Comparison of ENCODE assay signal across 25 mouse cellular contexts in the genomic region with DNA sequence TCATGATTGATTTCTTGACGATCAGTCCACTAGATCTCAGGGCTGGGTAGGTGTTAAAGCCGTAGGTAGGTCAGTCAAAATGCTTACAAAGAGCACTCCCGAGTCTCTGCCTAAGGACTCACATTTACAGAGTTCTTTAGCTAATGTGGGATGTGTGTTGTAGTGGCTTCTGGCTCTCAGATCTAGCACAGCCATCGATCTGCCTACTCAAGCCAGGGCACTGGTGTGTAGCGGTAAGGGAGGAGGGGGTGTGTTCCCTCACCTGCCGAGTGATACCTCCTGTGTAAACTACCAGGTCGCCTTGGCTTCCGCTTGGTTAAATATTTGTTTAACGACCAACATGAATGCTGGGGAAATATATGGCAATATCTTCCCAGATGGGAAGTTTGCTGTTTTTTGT. TPM values are rescaled to one million over a fixed set of nuclear protein-coding genes. Genes with fewer than 3 reads are reported as not detected.
A peak's percentile ranks its signal among the peaks of the same experiment; 100 is the strongest.
DNase-seq lines count a peak whose midpoint lies in the region; ATAC-seq and TF ChIP-seq lines count a peak whose summit lies in the region.
"Had no signal": no experiment of that assay in that cellular context is flagged by ENCODE, and none has a peak within 500 bp of the region (broad histone marks: within the 10 kb centered on the region; RNA-seq: fewer than 3 reads in every experiment).

No protein-coding gene starts in this region.

- H3K36me3 ChIP-seq in kidney, embryonic 16.5 days (ENCODE audit: insufficient read depth, low read length): no peaks in the 10 kb centered on the region
- no peaks in the 10 kb centered on the region for H3K36me3 ChIP-seq in kidney, embryonic 15.5 days
- H3K36me3 ChIP-seq in lung, embryonic 14.5 days (ENCODE audit: insufficient read depth): no peaks in the 10 kb centered on the region
- no peaks in the 10 kb centered on the region for H3K36me3 ChIP-seq in stomach, embryonic 16.5 days (ENCODE audit: control insufficient read depth, insufficient read depth, low read length)
- H3K36me3 ChIP-seq: embryonic facial prominence, embryonic 13.5 days; embryonic facial prominence, embryonic 15.5 days; forebrain, embryonic 10.5 days; forebrain, embryonic 12.5 days had no signal

- no peak overlapping the region for H3K4me2 ChIP-seq in kidney, embryonic 16.5 days (replicated peaks; ENCODE audit: low read depth, low read length)
- H3K4me2 ChIP-seq in kidney, embryonic 15.5 days: no peak overlapping the region
- no peak overlapping the region for H3K4me2 ChIP-seq in lung, embryonic 14.5 days
- H3K4me2 ChIP-seq in stomach, embryonic 16.5 days (ENCODE audit: low read depth, low read length): no peak overlapping the region
- H3K4me2 ChIP-seq: embryonic facial prominence, embryonic 13.5 days; embryonic facial prominence, embryonic 15.5 days; forebrain, embryonic 12.5 days had no signal

- peak; percentile 77 for DNase-seq in heart, adult 11 months
- no peak for DNase-seq in heart, postnatal 14 days
- DNase-seq in lung, embryonic 14.5 days: peak; percentile 28
- DNase-seq in lung, postnatal 14 days: no peak
- no peak for DNase-seq in natural killer cell, adult 2 months (ENCODE audit: low spot score in 2 of 2)
- DNase-seq: adrenal gland, adult 2 months; adrenal gland, postnatal 10 days; adrenal gland, postnatal 25 days; cerebellum, adult 11 months; cerebellum, adult 18-20 months; cerebellum, adult 8-10 months; cerebellum, postnatal 10 days; cerebellum, postnatal 25 days; embryo, embryonic 11 days had no signal

- H3K4me1 ChIP-seq in kidney, embryonic 16.5 days (ENCODE audit: insufficient read depth, low read length): peaks cover 32% of the 10 kb centered on the region
- H3K4me1 ChIP-seq in kidney, embryonic 15.5 days: peaks cover 32% of the 10 kb centered on the region
- peaks cover 43% of the 10 kb centered on the region for H3K4me1 ChIP-seq in lung, embryonic 14.5 days (ENCODE audit: insufficient read depth)
- peaks cover under 1% of the 10 kb centered on the region; the same call in 1 of the 2 replicates for H3K4me1 ChIP-seq in stomach, embryonic 16.5 days (ENCODE audit: control insufficient read depth, insufficient read depth, low read length)

- H3K27me3 ChIP-seq in kidney, embryonic 16.5 days (ENCODE audit: insufficient read depth, low read length): no peaks in the 10 kb centered on the region
- no peaks in the 10 kb centered on the region for H3K27me3 ChIP-seq in kidney, embryonic 15.5 days
- H3K27me3 ChIP-seq in lung, embryonic 14.5 days (ENCODE audit: insufficient read depth, low read length): no peaks in the 10 kb centered on the region
- no peaks in the 10 kb centered on the region for H3K27me3 ChIP-seq in stomach, embryonic 16.5 days (ENCODE audit: control insufficient read depth, insufficient read depth, low read length)
- H3K27me3 ChIP-seq: embryonic facial prominence, embryonic 15.5 days had no signal

- H3K9me3 ChIP-seq in kidney, embryonic 16.5 days (ENCODE audit: low read length): no peaks in the 10 kb centered on the region
- H3K9me3 ChIP-seq in kidney, embryonic 15.5 days (replicated peaks): no peaks in the 10 kb centered on the region
- H3K9me3 ChIP-seq in lung, embryonic 14.5 days (ENCODE audit: low read depth, low read length): no peaks in the 10 kb centered on the region
- H3K9me3 ChIP-seq in stomach, embryonic 16.5 days (replicated peaks; ENCODE audit: control insufficient read depth, low read length): no peaks in the 10 kb centered on the region
- H3K9me3 ChIP-seq: embryonic facial prominence, embryonic 13.5 days; embryonic facial prominence, embryonic 15.5 days; forebrain, embryonic 10.5 days; forebrain, embryonic 12.5 days had no signal

- H3K9ac ChIP-seq in kidney, embryonic 16.5 days (replicated peaks; ENCODE audit: low read length): no peak overlapping the region
- no peak overlapping the region for H3K9ac ChIP-seq in kidney, embryonic 15.5 days
- no peak overlapping the region for H3K9ac ChIP-seq in lung, embryonic 14.5 days
- H3K9ac ChIP-seq in stomach, embryonic 16.5 days (ENCODE audit: low read length): no peak overlapping the region
- H3K9ac ChIP-seq: embryonic facial prominence, embryonic 13.5 days; embryonic facial prominence, embryonic 15.5 days; forebrain, embryonic 12.5 days had no signal

- TF ChIP-seq CTCF in lung, embryonic 14.5 days (IDR thresholded peaks at IDR 0.05; ENCODE audit: low read depth): no peak

- peak; percentile 65; the same call in 1 of the 2 replicates for ATAC-seq in kidney, embryonic 16.5 days (ENCODE audit: low FRiP score, low TSS enrichment)
- ATAC-seq in kidney, embryonic 15.5 days (replicated peaks; ENCODE audit: low FRiP score): no peak
- no peak for ATAC-seq in lung, embryonic 14.5 days (ENCODE audit: insufficient read depth)
- peak; percentile 47; the same call in 1 of the 2 replicates for ATAC-seq in stomach, embryonic 16.5 days (ENCODE audit: insufficient read depth, low FRiP score)
- ATAC-seq: forebrain, embryonic 14.5 days; forebrain, embryonic 16.5 days had no signal

- no peak overlapping the region for H3K4me3 ChIP-seq in kidney, embryonic 16.5 days (ENCODE audit: low read length)
- H3K4me3 ChIP-seq in kidney, embryonic 15.5 days (replicated peaks): no peak overlapping the region
- no peak overlapping the region for H3K4me3 ChIP-seq in lung, embryonic 14.5 days (ENCODE audit: low read depth, low read length)
- no peak overlapping the region for H3K4me3 ChIP-seq in stomach, embryonic 16.5 days (replicated peaks; ENCODE audit: low read length)
- H3K4me3 ChIP-seq: embryonic facial prominence, embryonic 13.5 days; embryonic facial prominence, embryonic 15.5 days; erythroblast, embryonic 14.5 days; forebrain, embryonic 10.5 days; forebrain, embryonic 12.5 days had no signal

- intact Hi-C loops in heart, postnatal 14 days (cut with DNase I): no loop called here

- WGBS in kidney, embryonic 16.5 days: 55% methylated on average over 9 of the region's 9 CpGs
- 62% methylated on average over 9 of the region's 9 CpGs for WGBS in kidney, embryonic 15.5 days
- WGBS in lung, embryonic 14.5 days: 57% methylated on average over 9 of the region's 9 CpGs
- WGBS in stomach, embryonic 16.5 days: 56% methylated on average over 9 of the region's 9 CpGs

- no peak overlapping the region for H3K27ac ChIP-seq in kidney, embryonic 16.5 days (ENCODE audit: low read length)
- no peak overlapping the region for H3K27ac ChIP-seq in kidney, embryonic 15.5 days
- H3K27ac ChIP-seq in lung, embryonic 14.5 days (ENCODE audit: low read depth): no peak overlapping the region
- H3K27ac ChIP-seq in stomach, embryonic 16.5 days (ENCODE audit: low read length): no peak overlapping the region
- H3K27ac ChIP-seq: embryonic facial prominence, embryonic 13.5 days; embryonic facial prominence, embryonic 15.5 days; forebrain, embryonic 10.5 days; forebrain, embryonic 12.5 days had no signal

RNA-seq across cellular contexts. Expression of a gene that starts 12.0 kb away (rescaled TPM):
- 10 to 100 TPM in 1 of 2 experiments, 1 to 10 TPM in 1; 9.3 to 12.0 TPM for total RNA-seq in heart, postnatal 14 days (2021)
- 9.2 and 9.3 TPM in 2 replicates for polyA plus RNA-seq in kidney, embryonic 16.5 days (2015; fragmentation: Nextera tagmentation; extraction: Ambion mirVana)
- polyA plus RNA-seq in kidney, embryonic 15.5 days (2015; fragmentation: Nextera tagmentation; extraction: Ambion mirVana): 10.5 and 11.1 TPM in 2 replicates
- 23.4 and 23.8 TPM in 2 replicates for polyA plus RNA-seq in lung, embryonic 14.5 days (2014; fragmentation: Nextera tagmentation; extraction: Ambion mirVana)
- polyA plus RNA-seq in stomach, embryonic 16.5 days (2015; fragmentation: Nextera tagmentation; extraction: Ambion mirVana): 5.5 and 6.4 TPM in 2 replicates
- total RNA-seq: MEL had no signal
- polyA plus RNA-seq: erythroblast, embryonic 14.5 days had no signal

Comparison
In these comparisons a context has a peak if more than half of its experiments do, and no peak if none do; other contexts are left out.
1. DNase-seq: peak in heart, adult 11 months (single experiment) and lung, embryonic 14.5 days (single experiment); none in heart, postnatal 14 days (0 of 2), lung, postnatal 14 days (single experiment) and natural killer cell, adult 2 months (0 of 2).
2. ATAC-seq: peak in kidney, embryonic 16.5 days (single experiment) and stomach, embryonic 16.5 days (single experiment); none in kidney, embryonic 15.5 days (single experiment) and lung, embryonic 14.5 days (single experiment).